Mouse (Mus musculus): ENCODE results near the gene Cnrip1.
"Not testable (repeated sequence)": the region's sequence is repeated elsewhere in the genome, so short reads cannot be mapped to it uniquely, and the experiment has no call there.

Gene Cnrip1

DNA sequence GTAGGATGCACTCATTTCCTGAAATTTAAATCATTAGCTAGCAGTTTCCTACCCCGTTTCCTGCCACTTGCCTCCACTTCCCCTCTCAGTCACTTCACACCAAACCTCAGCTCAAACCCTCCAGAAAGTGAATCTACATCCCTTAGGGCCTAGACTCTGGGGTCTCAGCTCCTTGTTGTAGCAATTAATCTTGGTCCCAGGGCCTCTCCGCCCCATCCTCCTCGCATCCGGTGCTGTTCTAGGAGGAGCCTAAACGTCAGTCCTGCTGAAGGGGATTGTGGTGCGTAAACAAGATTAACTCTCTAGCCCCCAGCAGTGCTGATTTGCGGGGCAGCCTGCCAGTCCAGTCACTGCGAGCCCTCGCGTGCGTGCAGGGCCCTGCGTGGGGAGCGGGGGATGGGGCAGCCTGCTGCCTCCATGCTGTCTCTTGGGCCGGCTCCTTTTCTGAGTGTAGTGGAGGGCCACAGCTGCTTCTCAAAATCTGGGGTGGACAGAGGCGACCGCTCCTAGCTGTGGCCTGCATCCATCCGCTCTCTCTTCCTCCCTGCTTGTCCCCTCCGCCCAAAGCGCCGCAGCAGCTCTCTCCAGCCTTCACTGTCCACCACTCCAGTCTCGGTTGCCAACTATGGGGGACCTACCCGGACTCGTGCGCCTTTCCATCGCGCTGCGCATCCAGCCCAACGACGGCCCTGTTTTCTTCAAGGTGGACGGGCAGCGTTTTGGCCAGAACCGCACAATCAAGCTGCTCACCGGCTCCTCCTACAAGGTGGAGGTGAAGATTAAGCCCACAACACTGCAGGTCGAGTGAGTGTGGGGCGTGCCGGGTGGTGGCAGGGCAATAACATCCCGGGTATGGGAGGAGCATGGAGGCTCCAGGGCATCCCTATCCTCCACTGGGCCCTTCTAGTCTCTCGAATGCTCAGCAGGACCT lies at the start of gene Cnrip1, which contains the start of gene Plek:
Gene Cnrip1, plus strand, starts transcription at position 42 of the 931 bp plus-strand sequence.
Gene Plek, minus strand, starts transcription at position 837 of the 931 bp plus-strand sequence.
- in situ Hi-C loops (cut with MboI; ENCODE audit: low sequenced_read_pairs), result no loop called here

DNA sequence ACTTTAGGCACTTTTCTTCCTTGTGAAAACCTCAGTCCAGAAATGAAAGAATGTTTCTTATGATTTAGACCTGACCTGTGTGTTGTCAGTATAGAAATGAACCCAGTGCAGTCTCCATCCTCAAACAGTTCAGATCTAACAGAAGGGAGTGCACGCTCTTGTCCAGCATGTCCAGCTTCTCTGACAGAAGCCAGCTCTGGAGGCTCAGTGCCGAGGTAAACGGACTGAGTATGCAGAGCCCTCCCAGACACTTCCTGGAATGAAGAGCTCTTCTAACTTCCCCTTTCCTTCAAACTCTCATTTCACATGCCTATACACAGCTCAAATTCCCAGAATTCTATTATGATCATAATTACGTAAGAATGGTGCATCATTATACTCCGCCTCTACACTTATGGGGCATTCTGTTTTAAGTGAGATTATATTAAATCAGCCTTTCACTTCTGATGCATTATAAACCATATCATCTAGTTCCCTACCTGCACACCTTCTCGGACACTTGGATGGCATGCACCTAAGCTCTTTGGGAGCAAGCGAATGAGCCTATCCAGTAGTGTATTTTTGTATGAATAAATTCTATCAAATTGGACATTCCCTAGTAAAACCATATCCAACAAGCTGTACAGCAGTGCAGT lies 48.5 kb upstream of the Cnrip1 start:
- in situ Hi-C loops (cut with MboI; ENCODE audit: low sequenced_read_pairs), result no loop called here

DNA sequence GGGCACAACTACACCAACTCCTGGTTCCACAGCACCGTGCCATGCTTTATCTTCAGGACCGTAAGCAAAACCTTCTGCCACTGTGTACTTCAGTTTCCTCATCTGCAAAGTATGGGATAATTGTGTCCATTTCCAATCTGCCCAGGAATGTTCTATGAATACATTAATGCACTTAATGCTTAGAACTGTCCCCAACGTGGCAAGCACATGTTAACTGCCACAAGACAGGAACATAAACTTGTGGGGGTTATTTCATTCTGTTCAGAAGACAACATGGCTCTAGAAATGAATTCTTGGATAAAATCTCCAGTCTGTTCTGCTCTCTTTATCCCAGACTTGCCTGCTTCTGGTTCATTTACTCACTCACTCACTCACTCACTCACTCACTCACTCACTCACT lies 47.6 kb upstream of the Cnrip1 start:
- in situ Hi-C loops (cut with MboI; ENCODE audit: low sequenced_read_pairs), result no loop called here

DNA sequence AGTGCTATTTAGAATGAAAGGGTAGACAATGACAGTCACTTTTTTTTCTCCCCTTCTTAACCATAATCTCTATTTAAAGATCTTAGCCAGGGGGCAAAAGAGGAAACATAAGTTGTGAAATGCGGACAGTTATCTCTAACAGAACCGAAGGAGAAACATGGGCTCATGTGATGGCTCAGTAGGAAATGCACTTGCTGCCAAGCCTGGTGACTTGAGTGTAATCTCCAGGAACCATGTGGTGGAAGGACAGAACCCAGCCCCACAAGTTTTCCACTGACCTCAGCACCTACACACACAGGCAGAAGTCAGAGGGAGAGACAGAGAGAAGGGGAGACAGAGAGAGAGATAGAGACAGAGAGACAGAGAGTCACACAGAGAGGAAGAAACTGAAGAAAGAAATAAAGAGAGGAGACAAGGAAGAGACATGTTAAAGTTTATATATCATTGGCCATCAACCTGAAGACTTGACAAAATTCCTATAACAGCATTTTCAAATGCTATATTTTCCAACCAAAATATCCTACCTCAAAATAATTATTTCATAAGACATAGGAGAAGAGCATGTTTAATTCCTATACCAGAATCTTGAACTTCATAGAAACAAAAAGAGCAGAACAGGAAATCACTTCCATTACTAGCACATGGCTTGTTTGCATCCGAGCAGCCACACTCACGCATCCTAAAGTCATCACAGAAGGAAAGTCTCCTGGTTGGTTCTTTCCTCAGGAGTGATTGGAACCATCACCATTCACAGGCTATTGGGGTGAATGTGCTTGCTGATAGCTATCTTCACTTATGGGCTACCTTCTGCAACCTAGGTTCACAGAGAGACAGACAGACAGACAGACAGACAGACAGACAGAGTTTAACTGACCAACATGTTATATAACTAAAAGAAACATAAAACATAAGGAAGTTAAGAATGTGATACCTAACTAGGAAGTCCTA lies 46.2 kb upstream of the Cnrip1 start:
- in situ Hi-C loops (cut with MboI; ENCODE audit: low sequenced_read_pairs), result no loop called here

DNA sequence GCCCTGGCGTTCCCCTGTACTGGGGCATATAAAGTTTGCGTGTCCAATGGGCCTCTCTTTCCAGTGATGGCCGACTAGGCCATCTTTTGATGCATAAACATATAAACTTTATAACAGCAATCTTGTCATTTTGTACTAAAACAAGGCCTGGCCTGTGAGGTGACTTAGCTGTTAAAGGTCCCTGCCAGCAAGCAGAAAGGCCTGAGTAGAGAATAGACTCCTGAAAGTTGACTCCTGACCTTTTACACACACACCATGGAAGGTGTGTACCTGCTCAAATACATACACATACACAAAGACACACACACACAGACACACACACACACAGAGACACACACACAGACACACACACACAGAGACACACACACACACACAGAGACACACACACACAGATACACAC lies 44.9 kb upstream of the Cnrip1 start:
- in situ Hi-C loops (cut with MboI; ENCODE audit: low sequenced_read_pairs), result not testable (repeated sequence)

DNA sequence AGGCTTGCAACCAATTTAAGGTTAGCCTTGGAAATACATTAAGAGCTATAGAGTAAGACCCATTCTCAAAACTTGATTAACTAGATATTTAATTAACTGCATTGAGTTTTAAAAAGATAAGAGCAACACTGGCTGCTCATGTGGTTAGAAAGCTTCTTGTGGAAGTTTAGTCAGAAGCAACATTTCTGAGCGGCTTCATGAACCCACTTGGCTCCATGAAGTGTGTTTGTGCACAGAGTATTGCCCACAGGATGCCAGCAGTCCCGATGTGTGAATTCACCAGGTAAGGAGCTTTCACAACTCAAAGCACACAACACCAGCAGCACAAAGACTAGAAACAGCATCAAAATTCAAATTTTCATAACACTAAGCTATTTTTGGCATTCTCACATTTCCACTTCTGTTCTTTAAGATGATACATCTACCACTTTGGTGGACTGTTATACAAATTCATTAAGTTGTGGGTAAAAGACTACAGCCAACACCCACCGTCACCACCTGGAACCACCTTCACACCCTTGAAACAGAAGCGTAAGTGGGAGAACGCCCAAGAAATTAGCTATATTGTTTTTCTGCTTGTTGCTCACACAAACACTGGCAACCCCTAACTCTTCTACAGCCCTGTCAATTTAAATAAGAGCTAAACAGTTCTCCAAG lies 43.7 kb upstream of the Cnrip1 start:
- in situ Hi-C loops (cut with MboI; ENCODE audit: low sequenced_read_pairs), result no loop called here

DNA sequence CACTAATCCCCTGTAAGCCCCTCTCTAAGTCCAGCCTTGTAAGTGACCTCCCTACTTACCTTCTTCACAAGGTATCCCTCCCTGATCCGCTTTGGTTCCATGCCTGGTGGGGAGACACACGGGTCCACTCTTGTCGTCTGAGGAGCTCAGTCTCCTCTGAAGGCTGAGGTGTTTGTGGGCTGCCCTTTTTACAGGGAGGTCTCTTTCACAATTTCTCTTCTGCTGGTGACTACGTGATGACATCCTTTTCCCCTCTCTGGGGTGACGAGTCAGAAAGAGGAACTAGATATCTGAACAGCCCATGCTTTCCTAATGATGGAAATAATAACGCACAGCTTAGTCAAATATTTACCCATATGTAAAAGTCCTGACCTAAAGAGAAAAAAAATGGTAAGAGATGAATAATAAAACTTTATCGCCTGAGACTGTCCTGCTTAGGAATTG lies 42.9 kb upstream of the Cnrip1 start:
- in situ Hi-C loops (cut with MboI; ENCODE audit: low sequenced_read_pairs), result no loop called here

DNA sequence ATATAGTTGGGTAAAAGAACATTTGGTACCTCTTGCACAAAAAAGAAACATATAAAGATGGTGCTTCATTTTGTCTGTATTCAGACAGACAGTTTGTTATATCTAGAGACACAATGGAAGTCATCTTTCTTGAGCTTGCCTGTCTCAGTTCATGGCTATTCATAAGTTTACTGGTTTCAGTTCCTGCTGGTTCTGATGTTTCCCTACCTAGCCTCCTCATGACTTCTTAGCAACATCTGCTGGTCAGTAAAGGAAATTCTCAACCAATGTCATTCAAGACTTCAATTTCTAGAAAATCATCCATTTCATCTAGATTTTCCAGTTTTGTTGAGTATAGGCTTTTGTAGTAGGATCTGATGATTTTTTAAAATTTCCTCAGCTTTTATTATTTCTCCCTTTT lies 38.4 kb upstream of the Cnrip1 start:
- in situ Hi-C loops (cut with MboI; ENCODE audit: low sequenced_read_pairs), result no loop called here

DNA sequence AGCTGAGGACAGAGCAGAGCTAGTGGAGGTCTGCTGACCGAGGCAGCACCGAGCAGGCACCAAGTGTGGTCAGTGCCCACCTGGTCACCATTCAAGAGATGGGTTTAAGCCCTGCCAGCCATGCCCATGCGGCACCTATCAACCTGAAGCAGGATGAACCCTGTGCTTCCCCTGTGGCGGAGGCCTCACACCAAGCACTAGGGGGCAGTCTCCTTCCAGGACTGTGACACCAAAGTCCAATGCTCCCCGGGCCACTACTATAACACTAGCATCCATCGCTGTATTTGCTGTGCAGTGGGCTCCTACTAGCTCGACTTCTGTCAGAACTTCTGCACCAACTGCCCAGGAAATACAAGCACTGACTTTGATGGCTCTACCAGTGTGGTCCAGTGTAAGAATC lies 32.1 kb upstream of the Cnrip1 start:
- in situ Hi-C loops (cut with MboI; ENCODE audit: low sequenced_read_pairs), result no loop called here

DNA sequence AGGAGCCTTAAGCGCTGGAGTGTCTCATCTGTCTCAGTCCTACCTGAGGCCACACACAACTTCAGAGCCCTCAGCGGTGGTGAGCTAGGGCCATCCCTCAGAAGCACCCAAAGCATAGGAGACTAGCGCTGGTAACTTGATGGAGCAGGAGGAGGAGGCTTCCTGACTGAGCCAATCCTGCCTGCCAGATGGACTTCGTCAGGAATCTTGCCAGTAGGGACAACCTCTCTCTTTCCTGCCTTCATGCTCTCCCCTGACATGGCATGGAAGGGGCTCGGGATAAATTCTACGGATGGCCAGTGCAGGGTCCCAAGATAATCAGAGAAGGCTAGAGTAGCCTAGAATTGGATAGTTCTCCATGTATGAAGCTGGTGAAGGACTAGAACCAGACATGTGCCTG lies 28.2 kb upstream of the Cnrip1 start:
- in situ Hi-C loops (cut with MboI; ENCODE audit: low sequenced_read_pairs), result no loop called here

DNA sequence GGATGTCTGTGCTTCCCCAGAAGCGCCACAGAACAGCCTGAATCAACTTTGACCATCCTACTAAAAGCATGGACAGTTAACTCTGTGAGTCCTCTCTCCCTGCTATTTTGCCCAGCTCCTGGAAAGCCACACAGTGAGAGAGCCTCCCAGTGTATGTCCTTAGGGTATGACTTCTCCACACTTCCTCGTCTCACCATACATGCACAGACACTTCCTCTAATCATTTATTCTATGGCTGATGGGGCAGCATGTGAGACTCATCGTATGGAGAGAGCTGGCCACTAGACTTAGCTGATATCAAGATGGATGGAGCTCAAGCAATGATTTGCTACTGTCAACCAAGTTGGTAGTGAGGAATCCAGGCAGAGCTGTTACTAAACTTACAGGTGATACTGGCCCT lies 27.4 kb upstream of the Cnrip1 start:
- in situ Hi-C loops (cut with MboI; ENCODE audit: low sequenced_read_pairs), result no loop called here

DNA sequence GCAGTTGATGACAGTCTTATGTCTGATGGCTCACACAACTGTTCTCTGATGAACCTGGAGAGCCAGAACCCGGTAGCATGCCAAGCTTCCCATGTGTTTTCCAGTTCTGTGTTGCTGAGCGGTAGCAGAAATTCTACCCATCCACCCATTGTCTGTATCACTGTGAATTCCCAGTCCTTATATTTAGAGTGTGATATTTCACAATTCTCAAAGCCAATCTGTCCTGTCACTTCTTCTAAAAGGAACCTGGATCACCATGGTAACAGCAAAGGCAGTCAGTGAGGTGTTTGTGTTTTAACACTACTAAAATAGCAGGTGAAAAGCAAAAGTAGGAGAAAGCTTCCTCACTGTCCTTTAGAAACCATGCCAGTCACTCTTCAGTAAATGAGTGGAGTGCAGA lies 5.6 kb upstream of the Cnrip1 start:
- in situ Hi-C loops (cut with MboI; ENCODE audit: low sequenced_read_pairs), result no loop called here

DNA sequence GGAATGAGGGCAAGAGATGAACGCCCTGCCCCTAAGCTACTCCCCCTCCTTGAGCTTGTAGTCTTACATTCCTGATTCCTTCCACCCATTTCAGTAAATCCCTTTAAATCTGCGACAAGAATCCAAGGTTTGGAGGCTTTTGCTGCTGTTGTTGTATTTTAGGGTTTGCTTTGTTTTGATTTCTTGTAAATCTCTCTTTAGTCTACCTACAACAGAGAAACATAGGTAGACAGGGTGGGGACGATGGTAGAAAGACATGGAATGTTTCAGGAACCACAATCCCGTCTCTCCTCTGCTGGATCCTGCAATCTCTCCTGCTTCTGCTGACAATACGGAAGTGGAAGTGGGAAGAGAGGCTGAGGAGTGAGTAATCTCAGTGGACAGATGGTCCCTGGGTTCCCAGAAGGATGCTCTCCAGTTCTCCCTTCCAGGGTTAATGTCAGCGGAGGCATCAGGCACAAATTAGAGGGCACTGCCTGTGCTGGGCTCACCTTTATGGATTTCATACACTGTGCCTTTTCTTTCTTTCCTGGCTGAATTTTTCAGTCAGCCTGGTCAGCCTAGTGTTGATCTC lies 1.2 kb downstream of the Cnrip1 start:
- in situ Hi-C loops (cut with MboI; ENCODE audit: low sequenced_read_pairs), result no loop called here

DNA sequence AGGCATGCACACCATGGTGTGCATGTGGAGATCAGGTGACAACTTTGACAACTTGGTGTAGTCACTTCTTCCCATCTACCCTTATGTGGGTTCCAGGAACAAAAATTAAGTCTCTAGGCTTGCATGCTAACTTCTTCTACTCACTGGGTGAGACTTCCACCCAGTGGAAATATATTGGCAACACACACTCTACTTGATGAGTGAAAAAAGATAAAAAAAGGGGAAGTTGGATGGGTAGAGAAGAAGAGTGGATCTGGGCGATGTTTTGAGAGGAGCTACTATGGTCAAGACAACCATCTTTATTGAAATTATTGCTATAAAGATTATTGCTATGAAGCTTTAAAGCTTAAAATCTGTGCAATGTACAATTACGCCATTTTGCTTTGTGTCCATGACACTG lies 18.0 kb downstream of the Cnrip1 start:
- in situ Hi-C loops (cut with MboI; ENCODE audit: low sequenced_read_pairs), result not testable (repeated sequence)

DNA sequence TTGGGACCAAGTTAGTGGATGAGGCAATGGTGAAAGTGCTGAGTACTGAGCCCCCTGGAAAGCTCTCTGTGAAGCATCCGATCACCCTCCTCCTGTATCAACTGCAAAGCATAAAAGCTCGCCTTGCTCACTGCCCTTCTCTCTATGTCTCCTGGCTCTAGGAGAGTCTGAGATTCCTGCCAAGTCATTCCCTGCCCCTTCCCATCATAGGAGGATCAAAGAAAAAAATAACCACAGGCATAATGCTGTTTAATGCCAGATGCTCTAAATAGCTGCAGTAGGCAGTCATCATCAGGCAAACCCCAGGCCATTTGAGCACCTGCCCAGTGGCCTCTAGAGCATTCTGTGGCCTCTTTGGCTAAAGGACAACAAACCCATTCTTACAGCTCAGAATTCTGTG lies 24.3 kb downstream of the Cnrip1 start:
- in situ Hi-C loops (cut with MboI; ENCODE audit: low sequenced_read_pairs), result no loop called here

DNA sequence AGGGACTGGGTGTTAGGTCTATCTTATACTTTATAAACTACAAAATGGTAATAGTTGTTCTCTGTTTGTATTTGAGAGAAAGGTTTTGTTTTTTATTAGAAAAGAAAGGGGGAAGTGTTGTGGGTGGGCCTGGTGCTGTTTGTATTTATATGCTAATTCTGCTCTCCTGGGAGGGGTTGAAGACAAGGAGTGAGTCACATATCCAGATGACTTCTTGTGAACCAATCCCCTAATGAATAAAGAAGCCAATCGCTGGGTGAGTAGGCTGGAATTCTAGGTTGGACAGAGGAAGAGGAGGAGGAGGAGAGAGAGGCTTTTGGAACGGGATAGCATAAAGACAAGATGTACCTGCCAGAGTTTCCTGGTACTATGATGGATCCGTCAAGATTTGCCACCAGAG lies 30.7 kb downstream of the Cnrip1 start:
- in situ Hi-C loops (cut with MboI; ENCODE audit: low sequenced_read_pairs), result no loop called here

DNA sequence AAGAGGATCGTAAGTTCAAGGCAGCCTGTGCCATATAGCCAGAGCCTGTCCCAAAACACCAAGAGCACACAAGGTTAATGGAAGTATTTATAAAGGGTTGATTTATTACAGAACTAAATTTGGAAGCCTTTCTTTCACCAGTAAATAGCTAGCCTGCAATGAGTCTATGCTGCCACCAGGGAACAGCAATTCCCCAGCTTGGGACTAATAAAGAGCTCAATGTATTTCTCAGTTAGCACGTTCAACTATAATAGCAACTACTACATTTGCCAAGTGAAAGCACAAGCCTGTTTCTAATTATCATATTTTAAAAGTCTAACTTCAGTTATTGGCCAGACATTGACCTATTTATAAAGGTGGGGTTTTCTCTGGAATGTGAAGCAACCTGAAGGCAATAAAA lies 31.6 kb downstream of the Cnrip1 start:
- in situ Hi-C loops (cut with MboI; ENCODE audit: low sequenced_read_pairs), result no loop called here

DNA sequence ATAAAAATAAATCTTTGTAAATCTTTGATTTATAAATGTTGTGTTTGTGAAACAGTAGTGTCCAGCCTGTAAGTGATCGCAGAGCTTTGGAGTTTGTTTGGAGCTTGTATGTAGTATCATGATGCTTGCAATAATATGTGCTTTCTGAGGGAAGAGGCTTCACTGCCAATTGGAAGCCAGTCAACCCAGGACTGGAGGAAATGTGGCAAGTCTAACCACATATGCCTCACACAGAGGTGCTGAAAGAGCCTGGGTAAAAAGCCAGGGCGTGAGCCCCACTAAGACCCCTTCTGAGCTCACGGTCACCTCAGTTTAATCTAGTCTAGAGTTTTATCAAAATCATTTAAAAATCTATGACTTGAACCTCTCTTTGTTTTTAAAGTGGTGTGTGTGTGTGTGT lies 32.1 kb downstream of the Cnrip1 start:
- in situ Hi-C loops (cut with MboI; ENCODE audit: low sequenced_read_pairs), result no loop called here

DNA sequence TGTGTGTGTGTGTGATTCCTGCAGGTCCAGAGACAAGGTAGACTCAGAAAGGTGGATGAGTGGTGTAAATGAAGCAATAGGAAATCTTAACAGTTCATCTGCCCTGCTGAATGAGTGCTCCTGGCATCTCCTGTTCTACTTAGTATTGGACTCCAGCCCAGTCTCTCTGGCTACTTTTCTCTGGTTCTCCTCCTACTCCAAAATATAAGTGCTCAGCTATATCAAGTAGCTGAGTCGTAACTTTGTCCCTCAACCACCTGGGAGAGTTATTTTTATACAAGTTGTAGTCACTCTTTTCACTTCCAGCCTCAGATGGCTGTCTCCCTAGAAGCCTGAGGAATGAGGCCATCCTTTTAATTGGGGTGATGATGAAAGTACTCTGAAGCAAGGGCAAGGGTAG lies 32.5 kb downstream of the Cnrip1 start:
- in situ Hi-C loops (cut with MboI; ENCODE audit: low sequenced_read_pairs), result no loop called here

DNA sequence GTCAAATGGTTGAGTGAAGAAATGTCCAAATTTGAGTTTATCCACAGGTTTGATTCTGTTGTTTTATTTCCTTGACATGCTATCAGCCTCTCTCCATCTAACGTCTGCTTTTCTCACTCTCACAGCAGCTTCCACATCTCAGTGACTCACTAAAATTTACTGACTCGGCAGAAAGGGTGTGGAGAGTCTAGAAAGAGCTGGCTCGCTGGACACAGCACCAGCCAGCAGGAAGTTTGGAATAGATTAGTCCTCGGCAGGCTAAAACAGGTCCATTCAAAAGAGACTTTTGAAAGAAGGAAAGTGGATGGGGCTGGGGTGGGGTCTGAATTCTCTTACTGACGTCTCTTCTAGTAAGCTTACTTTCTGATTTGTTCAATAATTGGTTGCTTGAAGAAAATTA lies 34.7 kb downstream of the Cnrip1 start:
- in situ Hi-C loops (cut with MboI; ENCODE audit: low sequenced_read_pairs), result no loop called here

All from CH12F3 (cell line).